8 mouse cellular contexts compared by ENCODE assay signal in genomic region chr1:75251112-75251970, GRCm38 (mm10). TPM values are rescaled to one million over a fixed set of nuclear protein-coding genes. Genes with fewer than 3 reads are reported as not detected.
A peak's percentile ranks its signal among the peaks of the same experiment; 100 is the strongest.
DNase-seq lines count a peak whose midpoint lies in the region; ATAC-seq lines count a peak whose summit lies in the region.

No protein-coding gene starts in this region.

- ATAC-seq in frontal cortex, adult (ENCODE audit: low TSS enrichment): peak; percentile 10; the same call in 1 of the 2 replicates
- peak; percentile 61 for ATAC-seq in liver, embryonic 12.5 days

- H3K36me3 ChIP-seq in liver, embryonic 12.5 days: no peaks in the 10 kb centered on the region
- H3K36me3 ChIP-seq in splenic B cell, adult 2 months (ENCODE audit: control insufficient read depth, insufficient read depth, low read length, poor library complexity, severe bottlenecking): no peaks in the 10 kb centered on the region

- no peak for DNase-seq in frontal cortex, postnatal 14 days (ENCODE audit: low spot score in 2 of 2)
- peak; percentile 88 to 90 for DNase-seq in cerebellum, postnatal 14 days
- DNase-seq in gastrocnemius, postnatal 10 days: peak; percentile 77
- DNase-seq in induced T-regulatory cell, adult 2 months (ENCODE audit: low read depth): peak; percentile 89
- peak; percentile 94 for DNase-seq in naive thymus-derived CD4-positive, alpha-beta T cell, adult 2 months (ENCODE audit: low read depth)
- DNase-seq in splenic B cell, adult 2 months (ENCODE audit: low read depth, low spot score): peak; percentile 93

- peak overlapping the region; percentile 56 for H3K9ac ChIP-seq in liver, embryonic 12.5 days

- 9% methylated on average over 21 of the region's 22 CpGs for WGBS in liver, embryonic 12.5 days (ENCODE audit: insufficient replicate concordance)

- peak overlapping the region; percentile 64 for H3K4me2 ChIP-seq in liver, embryonic 12.5 days

- H3K9me3 ChIP-seq in liver, embryonic 12.5 days (replicated peaks): no peaks in the 10 kb centered on the region

- H3K4me3 ChIP-seq in liver, embryonic 12.5 days: peak overlapping the region; percentile 26

- H3K27me3 ChIP-seq in liver, embryonic 12.5 days (replicated peaks): peaks cover 15% of the 10 kb centered on the region
- no peaks in the 10 kb centered on the region for H3K27me3 ChIP-seq in splenic B cell, adult 2 months (ENCODE audit: control insufficient read depth, insufficient read depth, low read length, poor library complexity, severe bottlenecking)

- H3K4me1 ChIP-seq in liver, embryonic 12.5 days: peaks cover 44% of the 10 kb centered on the region

- peak overlapping the region; percentile 50; the same call in 1 of the 2 replicates for H3K27ac ChIP-seq in liver, embryonic 12.5 days

RNA-seq across cellular contexts. Expression of gene Ptprn, which starts 13.0 kb away (rescaled TPM):
- total RNA-seq in gastrocnemius, postnatal 10 days (2021): under 1 TPM; 0.65 to 0.68 TPM
- polyA plus RNA-seq in liver, embryonic 12.5 days (2016; fragmentation: Nextera tagmentation; extraction: Ambion mirVana): 0.79 and 0.82 TPM in 2 replicates

RNA-seq across cellular contexts. Expression of gene Dnajb2, which starts 15.1 kb away (rescaled TPM):
- total RNA-seq in gastrocnemius, postnatal 10 days (2021): 10 to 100 TPM; 32.4 to 38.8 TPM
- polyA plus RNA-seq in liver, embryonic 12.5 days (2016; fragmentation: Nextera tagmentation; extraction: Ambion mirVana): 27.2 and 27.8 TPM in 2 replicates

RNA-seq across cellular contexts. Expression of gene A630095N17Rik, which starts 19.4 kb away (rescaled TPM):
- total RNA-seq in gastrocnemius, postnatal 10 days (2021): not detected
- polyA plus RNA-seq in liver, embryonic 12.5 days (2016; fragmentation: Nextera tagmentation; extraction: Ambion mirVana): not detected in 2 replicates

RNA-seq across cellular contexts. Expression of gene Resp18, which starts 26.9 kb away (rescaled TPM):
- total RNA-seq in gastrocnemius, postnatal 10 days (2021): not detected
- polyA plus RNA-seq in liver, embryonic 12.5 days (2016; fragmentation: Nextera tagmentation; extraction: Ambion mirVana): 0.32 TPM in 1 of 2 replicates, not detected in the other

RNA-seq across cellular contexts. Expression of gene Tuba4a, which starts 31.7 kb away (rescaled TPM):
- total RNA-seq in gastrocnemius, postnatal 10 days (2021): 100 to 1,000 TPM; 490 to 573 TPM
- polyA plus RNA-seq in liver, embryonic 12.5 days (2016; fragmentation: Nextera tagmentation; extraction: Ambion mirVana): 465 and 490 TPM in 2 replicates

Comparison
In these comparisons a context has a peak if more than half of its experiments do, and no peak if none do; other contexts are left out.
1. DNase-seq: peak in cerebellum, postnatal 14 days (2 of 2), gastrocnemius, postnatal 10 days (single experiment), induced T-regulatory cell, adult 2 months (single experiment), naive thymus-derived CD4-positive, alpha-beta T cell, adult 2 months (single experiment) and splenic B cell, adult 2 months (single experiment); none in frontal cortex, postnatal 14 days (0 of 2).